Mouse (Mus musculus): Measurements from ENCODE around the gene Pnpla5. TPM values are rescaled to one million over a fixed set of nuclear protein-coding genes. Genes with fewer than 3 reads are reported as not detected.

Gene Pnpla5
- polyA plus RNA-seq, 1 experiment from 2014 or later = not detected

- H3K27me3 ChIP-seq = peaks cover 33% of the 10 kb centered on the region
- 24% methylated on average over 12 of the region's 12 CpGs for WGBS
- H3K9ac ChIP-seq = no peak overlapping the region
- H3K4me1 ChIP-seq (replicated peaks) = no peaks in the 10 kb centered on the region
- H3K4me2 ChIP-seq = no peak overlapping the region
- H3K4me3 ChIP-seq = no peak overlapping the region
- no peak overlapping the region for H3K27ac ChIP-seq
- no peaks in the 10 kb centered on the region for H3K9me3 ChIP-seq (replicated peaks)
- no peaks in the 10 kb centered on the region for H3K36me3 ChIP-seq
- no peak for ATAC-seq (replicated peaks; ENCODE audit: insufficient number of reproducible peaks, insufficient read depth, low FRiP score, low read depth)
Observed at GRCm38 (mm10) chr15:84086364-84086763, 36.6 kb downstream of the Pnpla5 start.

GRCm38 (mm10) chr15:84080069-84080468 lies 42.9 kb downstream of the Pnpla5 start:
- Histone ChIP-seq H3K27ac (no peak overlapping the region), H3K4me3 (no peak overlapping the region), H3K27me3 (peaks cover 35% of the 10 kb centered on the region), H3K36me3 (no peaks in the 10 kb centered on the region), H3K9ac (no peak overlapping the region), H3K9me3 (replicated peaks) (no peaks in the 10 kb centered on the region), H3K4me2 (no peak overlapping the region), H3K4me1 (replicated peaks) (no peaks in the 10 kb centered on the region)
- no peak for ATAC-seq (replicated peaks; ENCODE audit: insufficient number of reproducible peaks, insufficient read depth, low FRiP score, low read depth)
- 36% methylated on average over 7 of the region's 7 CpGs for WGBS

GRCm38 (mm10) chr15:84079519-84079918 lies 43.5 kb downstream of the Pnpla5 start:
- no peak overlapping the region for H3K27ac ChIP-seq
- H3K9ac ChIP-seq = no peak overlapping the region
- H3K9me3 ChIP-seq (replicated peaks) = no peaks in the 10 kb centered on the region
- 57% methylated on average over 2 of the region's 2 CpGs for WGBS
- peaks cover 40% of the 10 kb centered on the region for H3K27me3 ChIP-seq
- no peak overlapping the region for H3K4me3 ChIP-seq
- H3K36me3 ChIP-seq = no peaks in the 10 kb centered on the region
- ATAC-seq (replicated peaks; ENCODE audit: insufficient number of reproducible peaks, insufficient read depth, low FRiP score, low read depth) = no peak
- H3K4me2 ChIP-seq = no peak overlapping the region
- H3K4me1 ChIP-seq (replicated peaks) = no peaks in the 10 kb centered on the region

- no peak overlapping the region for H3K4me3 ChIP-seq
- no peak overlapping the region for H3K9ac ChIP-seq
- ATAC-seq (replicated peaks; ENCODE audit: insufficient number of reproducible peaks, insufficient read depth, low FRiP score, low read depth) = no peak
- no peaks in the 10 kb centered on the region for H3K36me3 ChIP-seq
- WGBS = 79% methylated on average over 13 of the region's 13 CpGs
- no peak overlapping the region for H3K27ac ChIP-seq
- H3K4me1 ChIP-seq (replicated peaks) = no peaks in the 10 kb centered on the region
- H3K4me2 ChIP-seq = no peak overlapping the region
- no peaks in the 10 kb centered on the region for H3K9me3 ChIP-seq (replicated peaks)
- H3K27me3 ChIP-seq = peaks cover 46% of the 10 kb centered on the region
Observed at GRCm38 (mm10) chr15:84078667-84079066, 44.3 kb downstream of the Pnpla5 start.

GRCm38 (mm10) chr15:84077151-84077550 lies 45.8 kb downstream of the Pnpla5 start:
- ATAC-seq (replicated peaks; ENCODE audit: insufficient number of reproducible peaks, insufficient read depth, low FRiP score, low read depth) = no peak
- H3K27me3 ChIP-seq = peaks cover 58% of the 10 kb centered on the region

GRCm38 (mm10) chr15:84074705-84075185 lies 48.2 kb downstream of the Pnpla5 start:
- no peak overlapping the region for H3K9ac ChIP-seq

More at GRCm38 (mm10) chr15:84077151-84077550, 45.8 kb downstream of the Pnpla5 start:
- H3K4me2 ChIP-seq = no peak overlapping the region
- 54% methylated on average over 17 of the region's 17 CpGs for WGBS
- no peaks in the 10 kb centered on the region for H3K4me1 ChIP-seq (replicated peaks)
- H3K9ac ChIP-seq = no peak overlapping the region
- no peak overlapping the region for H3K4me3 ChIP-seq
- no peaks in the 10 kb centered on the region for H3K36me3 ChIP-seq
- H3K9me3 ChIP-seq (replicated peaks) = no peaks in the 10 kb centered on the region
- no peak overlapping the region for H3K27ac ChIP-seq

GRCm38 (mm10) chr15:84073911-84074704 lies 48.9 kb downstream of the Pnpla5 start:
- Histone ChIP-seq H3K9me3 (replicated peaks) (no peaks in the 10 kb centered on the region), H3K4me1 (replicated peaks) (no peaks in the 10 kb centered on the region), H3K9ac (no peak overlapping the region), H3K27ac (no peak overlapping the region), H3K4me2 (no peak overlapping the region), H3K36me3 (no peaks in the 10 kb centered on the region), H3K27me3 (peaks cover 82% of the 10 kb centered on the region), H3K4me3 (no peak overlapping the region)
- no peak for ATAC-seq (replicated peaks; ENCODE audit: insufficient number of reproducible peaks, insufficient read depth, low FRiP score, low read depth)
- 9% methylated on average over 15 of the region's 15 CpGs for WGBS

More at GRCm38 (mm10) chr15:84074705-84075185, 48.2 kb downstream of the Pnpla5 start:
- no peaks in the 10 kb centered on the region for H3K9me3 ChIP-seq (replicated peaks)
- H3K36me3 ChIP-seq = no peaks in the 10 kb centered on the region
- no peak overlapping the region for H3K4me3 ChIP-seq
- H3K27ac ChIP-seq = no peak overlapping the region
- no peak for ATAC-seq (replicated peaks; ENCODE audit: insufficient number of reproducible peaks, insufficient read depth, low FRiP score, low read depth)
- no peaks in the 10 kb centered on the region for H3K4me1 ChIP-seq (replicated peaks)
- H3K4me2 ChIP-seq = no peak overlapping the region
- H3K27me3 ChIP-seq = peaks cover 76% of the 10 kb centered on the region
- WGBS = 13% methylated on average over 17 of the region's 17 CpGs

GRCm38 (mm10) chr15:84073058-84073457 lies 49.9 kb downstream of the Pnpla5 start:
- H3K4me1 ChIP-seq (replicated peaks) = no peaks in the 10 kb centered on the region
- H3K9ac ChIP-seq = no peak overlapping the region
- 20% methylated on average over 8 of the region's 8 CpGs for WGBS
- no peak for ATAC-seq (replicated peaks; ENCODE audit: insufficient number of reproducible peaks, insufficient read depth, low FRiP score, low read depth)
- no peak overlapping the region for H3K27ac ChIP-seq
- H3K4me3 ChIP-seq = no peak overlapping the region
- H3K27me3 ChIP-seq = peaks cover 87% of the 10 kb centered on the region
- no peaks in the 10 kb centered on the region for H3K9me3 ChIP-seq (replicated peaks)
- H3K36me3 ChIP-seq = no peaks in the 10 kb centered on the region
- no peak overlapping the region for H3K4me2 ChIP-seq

GRCm38 (mm10) chr15:84072226-84072625 lies 50.7 kb downstream of the Pnpla5 start:
- Histone ChIP-seq H3K27me3 (peaks cover 92% of the 10 kb centered on the region), H3K4me2 (no peak overlapping the region), H3K27ac (no peak overlapping the region), H3K9me3 (replicated peaks) (no peaks in the 10 kb centered on the region), H3K36me3 (no peaks in the 10 kb centered on the region), H3K4me3 (no peak overlapping the region), H3K9ac (no peak overlapping the region), H3K4me1 (replicated peaks) (no peaks in the 10 kb centered on the region)
- ATAC-seq (replicated peaks; ENCODE audit: insufficient number of reproducible peaks, insufficient read depth, low FRiP score, low read depth) = no peak
- WGBS = 28% methylated on average over 7 of the region's 7 CpGs

GRCm38 (mm10) chr15:84070116-84070676 lies 52.8 kb downstream of the Pnpla5 start:
- peaks cover under 1% of the 10 kb centered on the region for H3K4me1 ChIP-seq (replicated peaks)
- H3K4me2 ChIP-seq = no peak overlapping the region
- no peaks in the 10 kb centered on the region for H3K9me3 ChIP-seq (replicated peaks)
- H3K9ac ChIP-seq = no peak overlapping the region
- H3K36me3 ChIP-seq = no peaks in the 10 kb centered on the region
- H3K27ac ChIP-seq = no peak overlapping the region
- no peak overlapping the region for H3K4me3 ChIP-seq
- ATAC-seq (replicated peaks; ENCODE audit: insufficient number of reproducible peaks, insufficient read depth, low FRiP score, low read depth) = no peak
- WGBS = 3% methylated on average over 13 of the region's 13 CpGs
- peaks cover 90% of the 10 kb centered on the region for H3K27me3 ChIP-seq

GRCm38 (mm10) chr15:84069455-84070050 lies 53.4 kb downstream of the Pnpla5 start:
- Histone ChIP-seq H3K9ac (no peak overlapping the region), H3K36me3 (no peaks in the 10 kb centered on the region), H3K4me2 (no peak overlapping the region), H3K27ac (no peak overlapping the region), H3K4me3 (no peak overlapping the region), H3K27me3 (peaks cover 89% of the 10 kb centered on the region), H3K4me1 (replicated peaks) (peaks cover 4% of the 10 kb centered on the region), H3K9me3 (replicated peaks) (no peaks in the 10 kb centered on the region)
- ATAC-seq (replicated peaks; ENCODE audit: insufficient number of reproducible peaks, insufficient read depth, low FRiP score, low read depth) = no peak
- 7% methylated on average over 16 of the region's 16 CpGs for WGBS

Data from heart, embryonic 15.5 days (tissue).